Mouse (Mus musculus) intestine, postnatal 0 days (tissue): ENCODE measurements around the gene Slc6a19. TPM values are rescaled to one million over a fixed set of nuclear protein-coding genes. Genes with fewer than 3 reads are reported as not detected.

ENCODE experiments used
- ATAC-seq: fragments of 200-750 bp; cut with Nextera tagmentation; 2 replicates; pipeline ENCODE4 v1.8.0; 2017; ENCODE audit warnings: mild to moderate bottlenecking, moderate TSS enrichment, moderate library complexity
- H3K27ac ChIP-seq: fragments of 300-500 bp; sonication (generic); 2 replicates; pipeline ENCODE4 v1.5.1; 2014; ENCODE audit warnings: mild to moderate bottlenecking, low read depth, low read length, moderate library complexity
- H3K27me3 ChIP-seq: fragments of 300-500 bp; sonication (generic); replicated peaks from 2 replicates; pipeline ENCODE4 v1.6.1; 2014; ENCODE audit warnings: low read length, mixed read lengths; ENCODE audit not compliant: control insufficient read depth, insufficient read depth
- H3K36me3 ChIP-seq: fragments of 300-500 bp; sonication (generic); 2 replicates; pipeline ENCODE4 v1.6.1; 2014; ENCODE audit warnings: mild to moderate bottlenecking, moderate library complexity; ENCODE audit not compliant: control insufficient read depth, insufficient read depth
- H3K4me1 ChIP-seq: fragments of 300-500 bp; sonication (generic); replicated peaks from 2 replicates; pipeline ENCODE4 v1.6.1; 2014; ENCODE audit warnings: antibody characterized with exemption, low read length, mixed read lengths; ENCODE audit not compliant: control insufficient read depth, insufficient read depth
- H3K4me2 ChIP-seq: fragments of 300-500 bp; sonication (generic); replicated peaks from 2 replicates; pipeline ENCODE4 v1.6.1; 2014; ENCODE audit warnings: low read depth, mild to moderate bottlenecking, moderate library complexity
- H3K4me3 ChIP-seq: fragments of 300-500 bp; sonication (generic); 2 replicates; pipeline ENCODE4 v1.5.1; 2014; ENCODE audit warnings: low read depth, low read length
- H3K9ac ChIP-seq: fragments of 300-500 bp; sonication (generic); 2 replicates; pipeline ENCODE4 v1.6.1; 2014; ENCODE audit warnings: mild to moderate bottlenecking, low read depth, low read length
- H3K9me3 ChIP-seq: fragments of 300-500 bp; sonication (generic); 2 replicates; pipeline ENCODE4 v1.6.1; 2016; ENCODE audit warnings: mixed run types; ENCODE audit not compliant: control insufficient read depth
- CTCF ChIP-seq: sonication (generic); IDR thresholded peaks from 2 replicates; pipeline ENCODE4 v1.5.1; 2016; ENCODE audit warnings: low read depth, mild to moderate bottlenecking, control low read depth, antibody characterized with exemption, moderate library complexity
- WGBS: fragments of 180-500 bp; shearing (Covaris S2); extraction: QIAGEN DNeasy Blood & Tissue Kit; methylation state at CpG from one replicate; pipeline ENCODE4 v1.1.7; 2014; 5-methylcytosine and 5-hydroxymethylcytosine counted together
- polyA plus RNA-seq: library from polyadenylated mRNA; unstranded; fragments of >200 nt; fragmentation: Nextera tagmentation; extraction: Ambion mirVana; gene quantifications from 2 replicates; pipeline ENCODE4 v1.2.1, GENCODE M21; 2015

Slc6a19 gene
- polyA plus RNA-seq, 1 experiment from 2014 or later, result 110 TPM

DNA sequence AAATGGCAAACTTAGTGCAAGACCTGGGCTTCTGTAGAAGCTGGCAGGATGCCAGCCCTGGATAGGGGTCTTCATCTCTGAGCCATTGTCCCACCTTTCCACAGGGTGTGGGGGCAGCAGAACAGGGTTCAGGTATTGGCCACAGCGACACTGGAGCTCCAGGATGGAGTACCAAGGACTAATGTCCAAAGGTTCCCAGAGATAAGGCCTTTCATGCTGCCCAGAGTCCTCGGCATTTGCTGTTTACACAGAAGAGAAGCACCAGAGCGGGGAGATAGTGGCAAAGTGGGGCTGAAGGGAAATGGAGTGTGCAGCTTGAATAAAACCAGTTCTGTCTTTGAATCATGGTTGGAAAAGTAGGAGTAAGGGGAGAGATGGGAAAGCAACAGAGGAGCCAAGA, 8.1 kb downstream of the Slc6a19 start:
- Histone ChIP-seq H3K9me3 (no peaks in the 10 kb centered on the region), H3K27ac (peak overlapping the region; percentile 76), H3K9ac (no peak overlapping the region), H3K27me3 (no peaks in the 10 kb centered on the region), H3K4me1 (peaks cover 6% of the 10 kb centered on the region; the same call in 1 of the 2 replicates), H3K4me3 (no peak overlapping the region), H3K4me2 (peak overlapping the region; percentile 42), H3K36me3 (peaks cover 16% of the 10 kb centered on the region; the same call in 1 of the 2 replicates)
- no peak for TF ChIP-seq CTCF
- WGBS, result 20% methylated on average over 3 of the region's 3 CpGs
- peak; percentile 43 for ATAC-seq

DNA sequence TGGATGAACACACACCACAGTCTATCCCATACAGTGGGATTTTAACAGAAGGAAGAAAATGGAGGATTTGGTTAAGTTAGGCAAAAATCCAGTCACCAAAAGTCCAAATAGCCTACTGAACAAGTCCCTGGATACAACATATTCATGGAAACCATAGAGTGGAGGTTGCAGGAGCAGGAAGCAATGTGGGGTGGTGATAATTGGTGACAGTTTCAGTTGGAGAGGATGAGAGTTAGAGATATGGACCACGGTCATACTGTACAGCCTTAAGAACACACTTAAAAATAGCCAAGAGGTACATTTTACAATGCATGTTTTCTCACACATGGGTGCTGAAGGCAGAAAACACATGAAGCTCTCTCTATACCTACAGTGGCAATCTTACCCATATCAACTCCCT, 9.7 kb downstream of the Slc6a19 start:
- ATAC-seq, result no peak
- Histone ChIP-seq H3K4me3 (no peak overlapping the region), H3K27ac (no peak overlapping the region), H3K27me3 (no peaks in the 10 kb centered on the region), H3K36me3 (peaks cover 30% of the 10 kb centered on the region; the same call in 1 of the 2 replicates), H3K4me1 (peaks cover 6% of the 10 kb centered on the region; the same call in 1 of the 2 replicates), H3K9ac (no peak overlapping the region), H3K9me3 (no peaks in the 10 kb centered on the region), H3K4me2 (0 out of 2 replicates have a peak overlapping the region, but pooled peaks have one; percentile 6)
- TF ChIP-seq CTCF, result no peak
- WGBS, result 69% methylated on average over 1 of the region's 1 CpGs

DNA sequence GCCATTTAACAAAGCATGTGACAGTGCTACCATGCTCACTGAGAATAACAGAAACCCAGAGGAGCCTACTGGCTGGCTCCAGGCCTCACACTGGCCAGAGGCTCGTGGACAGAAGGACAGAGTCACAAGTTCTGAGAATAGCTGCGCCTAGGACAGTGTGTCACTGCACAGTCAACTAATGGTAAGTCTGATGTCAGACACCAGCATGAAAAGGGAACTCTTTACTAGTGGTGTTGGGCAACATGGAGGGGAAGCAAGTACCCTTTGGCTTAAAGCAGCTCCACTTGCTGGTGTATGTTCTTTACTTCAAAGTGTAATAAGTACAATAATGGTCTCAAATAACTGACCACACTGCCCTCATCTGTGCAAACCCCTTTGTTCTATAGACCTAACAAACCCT, 11.3 kb downstream of the Slc6a19 start:
- Histone ChIP-seq H3K4me1 (peaks cover 6% of the 10 kb centered on the region; the same call in 1 of the 2 replicates), H3K4me3 (no peak overlapping the region), H3K27me3 (no peaks in the 10 kb centered on the region), H3K4me2 (no peak overlapping the region), H3K27ac (no peak overlapping the region), H3K36me3 (peaks cover 43% of the 10 kb centered on the region; the same call in 1 of the 2 replicates), H3K9ac (no peak overlapping the region), H3K9me3 (no peaks in the 10 kb centered on the region)
- no peak for ATAC-seq
- 57% methylated on average over 2 of the region's 2 CpGs for WGBS
- no peak for TF ChIP-seq CTCF

DNA sequence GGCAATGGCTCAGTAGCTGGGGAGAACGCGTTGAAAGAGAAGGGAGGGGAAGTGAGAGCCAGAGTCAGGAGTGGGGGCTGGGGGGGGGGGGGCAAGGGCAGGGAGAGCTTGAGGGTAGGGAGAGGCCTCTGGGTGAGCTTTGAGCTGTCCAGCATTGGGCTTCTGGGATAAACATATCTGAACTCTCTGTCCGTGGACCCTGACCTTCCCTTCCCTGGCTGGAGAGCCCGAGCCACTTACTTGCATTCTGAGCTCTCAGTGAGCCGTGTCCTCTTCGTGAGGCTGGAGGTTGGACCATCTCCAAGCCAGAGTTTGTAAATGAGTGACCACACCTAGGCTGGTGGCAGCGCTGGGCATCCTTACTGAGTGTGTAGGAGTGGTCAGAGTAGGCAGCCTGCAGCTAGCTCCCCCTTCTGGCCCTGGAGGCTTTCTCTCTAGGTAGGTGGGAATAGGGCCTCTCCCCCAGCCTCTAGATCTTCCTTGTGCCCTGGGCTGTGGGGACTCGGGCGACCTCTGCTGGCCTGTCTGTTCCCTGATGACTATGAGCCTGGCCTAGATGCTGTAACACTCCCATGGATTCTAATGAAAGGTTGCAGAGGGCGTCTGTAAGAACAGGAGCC, 12.3 kb downstream of the Slc6a19 start:
- Histone ChIP-seq H3K27ac (peak overlapping the region; percentile 50; the same call in 1 of the 2 replicates), H3K4me1 (peaks cover 6% of the 10 kb centered on the region; the same call in 1 of the 2 replicates), H3K4me3 (no peak overlapping the region), H3K9me3 (no peaks in the 10 kb centered on the region), H3K27me3 (no peaks in the 10 kb centered on the region), H3K9ac (no peak overlapping the region), H3K36me3 (peaks cover 50% of the 10 kb centered on the region; the same call in 1 of the 2 replicates), H3K4me2 (no peak overlapping the region)
- 24% methylated on average over 10 of the region's 10 CpGs for WGBS
- peak; percentile 58 for ATAC-seq
- peak; percentile 83 for TF ChIP-seq CTCF

DNA sequence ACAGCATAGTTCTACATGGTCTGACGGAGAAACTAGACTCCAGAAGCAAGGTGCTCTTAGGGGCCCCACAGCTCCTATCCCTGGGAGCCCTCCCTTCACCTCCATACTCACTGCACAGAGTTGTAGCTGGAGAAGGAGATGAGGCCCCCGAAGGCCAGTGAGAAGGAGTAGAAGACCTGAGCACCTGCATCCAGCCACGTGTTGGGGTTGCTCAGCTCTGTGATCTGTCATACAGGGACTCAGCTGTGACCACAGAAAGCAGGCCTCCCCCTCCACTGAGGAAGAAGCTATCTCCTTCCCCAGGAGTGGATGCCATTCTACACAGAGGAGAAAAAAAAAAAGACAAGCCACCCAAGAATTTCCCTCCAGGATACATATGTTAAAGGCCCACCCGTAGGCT, 15.7 kb downstream of the Slc6a19 start:
- Histone ChIP-seq H3K9ac (no peak overlapping the region), H3K9me3 (no peaks in the 10 kb centered on the region), H3K4me2 (no peak overlapping the region), H3K27ac (no peak overlapping the region), H3K4me3 (no peak overlapping the region), H3K4me1 (no peaks in the 10 kb centered on the region), H3K27me3 (no peaks in the 10 kb centered on the region), H3K36me3 (peaks cover 64% of the 10 kb centered on the region; the same call in 1 of the 2 replicates)
- WGBS, result 78% methylated on average over 4 of the region's 4 CpGs
- ATAC-seq, result no peak
- TF ChIP-seq CTCF, result no peak

DNA sequence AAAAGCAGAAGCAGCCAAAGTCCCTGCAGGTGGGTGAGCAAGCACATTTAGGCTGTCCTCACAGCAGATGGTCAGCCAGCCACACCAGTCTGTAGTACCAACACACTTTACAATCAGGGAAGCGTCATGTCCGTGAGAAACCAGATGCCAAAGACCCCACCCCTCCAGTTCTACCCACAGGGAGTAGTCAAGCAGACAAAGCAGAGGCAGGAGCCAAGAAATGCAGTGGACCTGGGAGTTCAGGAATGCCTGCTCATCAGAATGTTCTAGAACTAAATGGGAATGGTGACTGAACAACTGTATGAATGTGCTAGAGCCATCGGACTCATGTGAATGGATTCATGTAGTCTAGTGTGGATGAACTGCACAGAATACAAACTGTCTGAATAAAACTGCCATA, 17.1 kb downstream of the Slc6a19 start:
- 65% methylated on average over 3 of the region's 3 CpGs for WGBS
- no peaks in the 10 kb centered on the region for H3K4me1 ChIP-seq
- no peak overlapping the region for H3K4me3 ChIP-seq
- no peak for ATAC-seq
- H3K9ac ChIP-seq, result no peak overlapping the region
- no peak for TF ChIP-seq CTCF
- H3K4me2 ChIP-seq, result no peak overlapping the region
- H3K27ac ChIP-seq, result no peak overlapping the region
- H3K9me3 ChIP-seq, result no peaks in the 10 kb centered on the region
- no peaks in the 10 kb centered on the region for H3K27me3 ChIP-seq
- peaks cover 67% of the 10 kb centered on the region for H3K36me3 ChIP-seq
